Mouse (Mus musculus): Measurements from ENCODE around the gene Bace2. TPM values are rescaled to one million over a fixed set of nuclear protein-coding genes. Genes with fewer than 3 reads are reported as not detected.

The Bace2 gene
- polyA plus RNA-seq, 1 experiment from 2014 or later: 11.2 TPM

DNA sequence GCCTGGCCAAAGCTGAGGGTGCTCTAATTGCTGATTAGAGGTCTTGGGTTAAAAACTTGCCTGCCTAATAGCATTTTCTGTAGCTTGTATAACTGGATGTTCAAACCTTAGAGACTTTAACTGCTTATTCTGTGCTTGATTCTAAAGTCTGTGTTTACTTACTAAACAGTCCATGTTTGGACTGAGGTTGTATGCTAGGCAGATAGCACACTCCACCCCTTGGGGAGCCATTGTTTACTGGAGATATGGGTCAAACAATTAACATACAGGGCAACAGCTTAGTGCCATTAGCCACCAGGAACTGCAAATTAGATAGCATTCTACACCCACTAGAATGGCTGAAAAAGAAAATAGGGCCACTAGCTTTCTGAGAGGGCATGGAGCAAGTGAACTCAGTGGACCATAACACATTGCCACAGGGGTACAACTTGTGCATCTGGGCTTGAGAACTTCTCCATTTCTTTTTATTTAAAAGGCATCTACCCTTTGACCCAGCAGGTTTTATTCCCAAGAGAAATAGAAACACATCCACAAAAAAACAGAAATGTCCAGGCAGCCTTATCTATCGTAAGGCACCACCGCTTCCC is 41.5 kb downstream of the Bace2 start:
- no peaks in the 10 kb centered on the region for H3K27me3 ChIP-seq (ENCODE audit: insufficient read depth, low read length)
- 0 out of 2 replicates have a peak, but pooled peaks cover 2% of the 10 kb centered on the region for H3K4me1 ChIP-seq (ENCODE audit: insufficient read depth, low read length)
- H3K27ac ChIP-seq (ENCODE audit: low read length): no peak overlapping the region
- ATAC-seq (ENCODE audit: low FRiP score, low TSS enrichment): no peak
- WGBS: 85% methylated on average over 2 of the region's 2 CpGs
- no peak overlapping the region for H3K4me2 ChIP-seq (replicated peaks; ENCODE audit: low read depth, low read length)
- no peak overlapping the region for H3K4me3 ChIP-seq (ENCODE audit: low read length)
- no peak overlapping the region for H3K9ac ChIP-seq (replicated peaks; ENCODE audit: low read length)
- no peaks in the 10 kb centered on the region for H3K36me3 ChIP-seq (ENCODE audit: insufficient read depth, low read length)
- H3K9me3 ChIP-seq (ENCODE audit: low read length): no peaks in the 10 kb centered on the region

DNA sequence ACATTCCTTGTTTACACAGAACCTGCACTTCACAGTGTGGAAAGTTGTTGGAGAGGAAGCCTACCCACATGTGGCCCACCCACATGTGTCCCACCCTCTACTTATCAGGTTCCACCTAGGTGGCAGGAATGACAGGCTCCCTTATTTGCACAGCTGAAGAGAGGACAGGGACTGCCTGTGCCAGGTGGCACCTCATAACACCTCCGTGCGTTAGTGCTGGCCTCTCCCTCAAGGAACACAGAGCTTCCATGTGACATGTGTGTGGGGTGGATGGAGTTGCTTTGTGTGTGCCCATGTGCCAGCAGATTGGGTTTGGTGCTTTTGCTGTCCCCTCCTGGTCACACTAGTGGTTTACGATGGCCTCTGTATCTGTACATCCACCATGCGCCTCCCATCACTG is 43.4 kb downstream of the Bace2 start:
- no peaks in the 10 kb centered on the region for H3K36me3 ChIP-seq (ENCODE audit: insufficient read depth, low read length)
- H3K4me1 ChIP-seq (ENCODE audit: insufficient read depth, low read length): 0 out of 2 replicates have a peak, but pooled peaks cover 2% of the 10 kb centered on the region
- H3K9me3 ChIP-seq (ENCODE audit: low read length): no peaks in the 10 kb centered on the region
- ATAC-seq (ENCODE audit: low FRiP score, low TSS enrichment): no peak
- H3K27ac ChIP-seq (ENCODE audit: low read length): no peak overlapping the region
- H3K27me3 ChIP-seq (ENCODE audit: insufficient read depth, low read length): no peaks in the 10 kb centered on the region
- H3K4me3 ChIP-seq (ENCODE audit: low read length): no peak overlapping the region
- 81% methylated on average over 4 of the region's 4 CpGs for WGBS
- no peak overlapping the region for H3K4me2 ChIP-seq (replicated peaks; ENCODE audit: low read depth, low read length)
- H3K9ac ChIP-seq (replicated peaks; ENCODE audit: low read length): no peak overlapping the region

DNA sequence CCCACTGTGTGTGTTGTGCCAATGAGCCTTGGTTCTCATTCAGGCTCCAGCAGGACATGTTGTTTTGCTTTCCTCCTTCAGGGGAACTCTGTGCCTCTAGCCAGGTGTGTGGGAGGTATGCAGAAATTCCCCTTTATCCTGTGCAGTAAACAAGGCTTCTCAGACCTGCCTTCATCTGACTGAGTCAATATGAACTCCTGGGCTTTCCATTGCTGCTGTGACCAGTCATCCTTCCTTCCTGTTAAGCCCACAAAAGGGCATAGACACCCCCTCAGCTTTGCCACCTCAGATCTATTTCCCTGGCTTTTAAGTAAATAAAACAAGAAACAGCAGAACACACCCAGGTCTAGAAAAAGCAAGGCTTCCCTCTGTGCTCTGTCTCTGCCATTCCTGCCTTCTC is 45.2 kb downstream of the Bace2 start:
- no peaks in the 10 kb centered on the region for H3K36me3 ChIP-seq (ENCODE audit: insufficient read depth, low read length)
- H3K27ac ChIP-seq (ENCODE audit: low read length): no peak overlapping the region
- H3K4me3 ChIP-seq (ENCODE audit: low read length): no peak overlapping the region
- no peak overlapping the region for H3K9ac ChIP-seq (replicated peaks; ENCODE audit: low read length)
- H3K4me2 ChIP-seq (replicated peaks; ENCODE audit: low read depth, low read length): no peak overlapping the region
- H3K9me3 ChIP-seq (ENCODE audit: low read length): no peaks in the 10 kb centered on the region
- 0 out of 2 replicates have a peak, but pooled peaks cover 2% of the 10 kb centered on the region for H3K4me1 ChIP-seq (ENCODE audit: insufficient read depth, low read length)
- no peak for ATAC-seq (ENCODE audit: low FRiP score, low TSS enrichment)
- no peaks in the 10 kb centered on the region for H3K27me3 ChIP-seq (ENCODE audit: insufficient read depth, low read length)

DNA sequence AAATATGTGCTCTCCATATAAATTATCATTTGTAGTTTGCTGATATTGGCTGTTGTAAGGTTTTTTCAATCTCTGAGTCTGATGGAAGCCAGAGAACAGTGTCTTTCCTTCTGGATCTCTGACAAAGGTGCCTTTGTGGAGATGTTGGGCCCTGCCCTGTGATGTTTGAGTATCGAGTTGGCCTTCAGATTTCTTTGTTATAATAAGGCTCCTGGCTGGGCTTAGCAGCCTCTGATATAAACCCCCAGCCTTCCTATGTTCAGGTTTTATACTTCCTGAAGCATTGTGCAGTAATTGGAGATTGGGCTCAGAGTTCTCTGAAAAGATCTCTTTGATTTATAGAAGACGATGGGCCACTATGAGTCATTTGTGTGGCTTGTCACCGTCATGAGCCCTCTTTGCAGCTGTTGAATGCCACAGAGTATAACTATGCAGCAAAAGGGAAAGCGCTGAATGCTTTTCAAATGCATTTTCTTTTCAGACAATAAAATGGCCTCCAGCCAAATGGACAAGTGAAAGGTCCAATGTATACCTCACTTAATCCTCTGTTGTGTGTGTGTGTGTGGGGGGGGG is 45.8 kb downstream of the Bace2 start:
- ATAC-seq (ENCODE audit: low FRiP score, low TSS enrichment): no peak
- WGBS: 64% methylated on average over 4 of the region's 4 CpGs

DNA sequence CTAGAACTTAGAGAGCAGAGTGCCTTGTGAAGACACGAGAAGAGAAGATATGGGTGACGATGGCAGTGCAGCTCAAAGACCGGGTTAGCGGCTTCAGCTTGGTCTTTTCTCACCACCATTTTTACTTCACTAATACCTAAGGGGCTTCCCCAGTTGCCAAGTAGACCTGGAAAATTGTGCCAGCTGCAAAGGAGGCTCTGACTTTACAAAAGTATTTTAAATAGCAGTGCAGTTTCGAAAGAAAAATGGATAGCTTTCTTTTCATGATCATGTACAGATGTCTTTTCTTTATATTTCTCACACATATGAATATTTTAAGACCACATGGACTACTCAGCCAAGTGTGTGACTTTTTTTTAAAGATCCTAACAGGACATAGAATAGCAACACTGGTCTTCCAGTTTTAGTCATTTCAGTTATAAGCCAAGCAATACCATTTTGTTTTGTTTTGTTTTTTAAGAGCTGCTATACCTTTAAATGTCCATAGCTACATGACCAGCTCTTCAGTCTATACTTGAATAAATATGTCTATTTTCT is 49.0 kb downstream of the Bace2 start:
- H3K4me3 ChIP-seq (ENCODE audit: low read length): no peak overlapping the region
- H3K9ac ChIP-seq (replicated peaks; ENCODE audit: low read length): no peak overlapping the region

More for the DNA sequence above, 45.8 kb downstream of the Bace2 start:
- 0 out of 2 replicates have a peak, but pooled peaks cover 2% of the 10 kb centered on the region for H3K4me1 ChIP-seq (ENCODE audit: insufficient read depth, low read length)
- no peaks in the 10 kb centered on the region for H3K27me3 ChIP-seq (ENCODE audit: insufficient read depth, low read length)
- H3K9ac ChIP-seq (replicated peaks; ENCODE audit: low read length): no peak overlapping the region
- no peaks in the 10 kb centered on the region for H3K9me3 ChIP-seq (ENCODE audit: low read length)
- no peaks in the 10 kb centered on the region for H3K36me3 ChIP-seq (ENCODE audit: insufficient read depth, low read length)
- no peak overlapping the region for H3K27ac ChIP-seq (ENCODE audit: low read length)
- H3K4me2 ChIP-seq (replicated peaks; ENCODE audit: low read depth, low read length): no peak overlapping the region
- H3K4me3 ChIP-seq (ENCODE audit: low read length): no peak overlapping the region

DNA sequence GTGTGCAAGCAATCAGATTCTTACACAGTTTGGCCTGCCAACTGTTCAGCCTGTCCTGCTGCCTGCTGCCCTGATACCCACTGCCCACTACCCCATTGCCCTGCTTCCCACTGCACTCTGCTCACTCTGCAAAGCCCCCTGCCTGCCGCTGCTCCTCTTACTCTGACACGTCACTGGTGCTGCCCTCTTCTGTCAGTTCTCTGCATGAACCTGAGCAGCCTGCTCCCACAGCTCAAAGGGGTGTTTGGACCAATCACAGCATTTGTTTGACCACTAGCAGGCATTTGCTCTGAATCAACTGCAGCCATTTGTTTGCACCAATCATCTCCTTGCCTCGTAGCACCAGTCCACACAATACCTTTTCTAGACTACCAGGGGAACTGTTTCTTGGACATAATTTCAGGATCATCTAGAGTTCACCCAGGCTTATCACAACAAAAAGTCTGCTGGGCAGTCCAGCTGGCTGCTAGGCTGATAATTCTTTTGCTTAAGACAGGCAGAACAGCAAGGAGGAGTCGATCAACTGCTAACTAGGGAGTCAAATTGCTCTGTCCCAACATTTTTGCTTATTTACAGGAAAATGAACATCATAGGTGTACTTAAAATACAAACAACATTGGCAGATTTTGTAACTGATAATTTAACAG is 61.5 kb downstream of the Bace2 start:
- ATAC-seq (ENCODE audit: low FRiP score, low TSS enrichment): peak; percentile 93
- Histone ChIP-seq H3K36me3 (ENCODE audit: insufficient read depth, low read length) (no peaks in the 10 kb centered on the region), H3K9ac (replicated peaks; ENCODE audit: low read length) (no peak overlapping the region), H3K27me3 (ENCODE audit: insufficient read depth, low read length) (no peaks in the 10 kb centered on the region), H3K4me2 (replicated peaks; ENCODE audit: low read depth, low read length) (no peak overlapping the region), H3K4me1 (ENCODE audit: insufficient read depth, low read length) (no peaks in the 10 kb centered on the region), H3K9me3 (ENCODE audit: low read length) (no peaks in the 10 kb centered on the region), H3K27ac (ENCODE audit: low read length) (no peak overlapping the region), H3K4me3 (ENCODE audit: low read length) (no peak overlapping the region)
- WGBS: 8% methylated on average over 4 of the region's 4 CpGs

More for the DNA sequence above, 49.0 kb downstream of the Bace2 start:
- Histone ChIP-seq H3K4me1 (ENCODE audit: insufficient read depth, low read length) (0 out of 2 replicates have a peak, but pooled peaks cover 2% of the 10 kb centered on the region), H3K27me3 (ENCODE audit: insufficient read depth, low read length) (no peaks in the 10 kb centered on the region), H3K36me3 (ENCODE audit: insufficient read depth, low read length) (no peaks in the 10 kb centered on the region), H3K9me3 (ENCODE audit: low read length) (no peaks in the 10 kb centered on the region), H3K27ac (ENCODE audit: low read length) (no peak overlapping the region), H3K4me2 (replicated peaks; ENCODE audit: low read depth, low read length) (no peak overlapping the region)
- WGBS: 93% methylated on average over 5 of the region's 5 CpGs
- no peak for ATAC-seq (ENCODE audit: low FRiP score, low TSS enrichment)

DNA sequence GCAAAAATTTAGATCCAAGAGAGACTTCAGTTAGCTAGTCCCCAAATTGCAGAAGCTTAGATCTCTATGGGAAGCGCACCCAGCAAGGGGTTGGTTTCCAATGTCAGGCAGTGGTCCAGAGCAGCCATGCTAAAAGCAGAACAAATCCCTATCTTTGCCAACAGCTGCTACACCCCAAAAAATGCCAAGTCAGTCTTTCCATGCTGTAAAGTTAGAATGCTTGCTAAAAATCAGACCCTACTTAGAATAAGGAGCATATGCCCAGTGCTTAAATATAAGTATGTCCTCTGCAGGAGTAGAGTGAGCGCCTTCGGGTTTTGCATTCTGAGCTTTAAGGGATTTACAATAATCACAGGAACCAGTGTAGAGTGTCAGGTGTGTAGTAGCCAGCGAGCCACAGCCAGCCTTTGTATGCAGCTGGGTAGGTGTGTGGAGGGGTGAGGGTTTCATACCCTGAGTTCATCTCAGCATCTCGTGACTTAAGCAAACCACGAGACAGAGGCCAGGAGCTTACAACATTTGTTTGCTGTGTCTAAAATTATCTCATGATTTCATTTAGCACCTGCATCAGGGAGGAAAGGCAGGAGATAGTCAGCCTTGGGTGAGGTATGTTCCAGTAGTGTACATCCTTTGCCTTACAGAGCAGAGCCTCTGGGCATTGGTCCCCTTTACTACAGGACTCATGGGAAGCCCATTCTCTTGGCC is 62.4 kb downstream of the Bace2 start:
- Histone ChIP-seq H3K27me3 (ENCODE audit: insufficient read depth, low read length) (no peaks in the 10 kb centered on the region), H3K9ac (replicated peaks; ENCODE audit: low read length) (no peak overlapping the region), H3K9me3 (ENCODE audit: low read length) (no peaks in the 10 kb centered on the region), H3K36me3 (ENCODE audit: insufficient read depth, low read length) (no peaks in the 10 kb centered on the region), H3K27ac (ENCODE audit: low read length) (no peak overlapping the region), H3K4me2 (replicated peaks; ENCODE audit: low read depth, low read length) (no peak overlapping the region), H3K4me1 (ENCODE audit: insufficient read depth, low read length) (no peaks in the 10 kb centered on the region), H3K4me3 (ENCODE audit: low read length) (no peak overlapping the region)
- 86% methylated on average over 6 of the region's 6 CpGs for WGBS
- no peak for ATAC-seq (ENCODE audit: low FRiP score, low TSS enrichment)

DNA sequence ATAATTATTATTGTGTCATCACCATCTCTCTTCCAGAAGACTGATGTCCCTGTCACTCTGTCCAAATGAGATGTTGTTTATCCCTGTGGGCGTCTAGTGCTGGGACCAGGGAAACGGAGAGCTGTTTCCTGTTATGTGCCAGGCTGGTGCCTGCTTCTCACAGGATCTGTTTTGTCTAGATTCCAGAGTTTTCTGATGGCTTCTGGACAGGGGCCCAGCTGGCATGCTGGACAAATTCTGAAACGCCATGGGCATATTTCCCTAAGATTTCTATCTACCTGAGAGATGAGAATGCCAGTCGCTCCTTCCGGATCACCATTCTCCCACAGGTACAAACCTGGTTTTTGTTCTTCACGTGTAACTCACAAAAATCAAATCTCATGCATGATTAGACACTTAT is 65.1 kb downstream of the Bace2 start:
- 83% methylated on average over 6 of the region's 6 CpGs for WGBS
- no peak for ATAC-seq (ENCODE audit: low FRiP score, low TSS enrichment)
- H3K27me3 ChIP-seq (ENCODE audit: insufficient read depth, low read length): no peaks in the 10 kb centered on the region

DNA sequence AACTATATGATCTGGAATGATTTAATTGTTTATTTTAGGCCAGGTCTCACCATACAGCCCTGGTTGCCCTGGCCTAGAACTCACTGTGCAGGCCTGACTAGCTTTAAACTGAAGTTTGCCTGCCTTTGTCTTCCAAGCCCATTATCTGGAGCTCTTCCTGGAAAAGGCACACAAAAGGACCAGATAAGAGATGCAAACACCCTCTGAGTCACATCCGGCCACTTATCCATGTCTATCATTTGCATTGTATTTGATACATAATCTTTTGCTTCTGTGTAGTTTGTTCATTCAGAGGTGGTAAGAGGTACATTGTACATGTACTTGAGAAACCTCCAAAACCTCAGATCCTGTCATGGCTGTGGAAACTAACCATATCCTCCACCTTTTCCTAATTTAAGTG is 67.1 kb downstream of the Bace2 start:
- H3K9me3 ChIP-seq (ENCODE audit: low read length): no peaks in the 10 kb centered on the region
- no peak for ATAC-seq (ENCODE audit: low FRiP score, low TSS enrichment)
- no peaks in the 10 kb centered on the region for H3K4me1 ChIP-seq (ENCODE audit: insufficient read depth, low read length)
- no peak overlapping the region for H3K4me3 ChIP-seq (ENCODE audit: low read length)
- no peaks in the 10 kb centered on the region for H3K27me3 ChIP-seq (ENCODE audit: insufficient read depth, low read length)
- no peaks in the 10 kb centered on the region for H3K36me3 ChIP-seq (ENCODE audit: insufficient read depth, low read length)
- H3K4me2 ChIP-seq (replicated peaks; ENCODE audit: low read depth, low read length): no peak overlapping the region
- H3K9ac ChIP-seq (replicated peaks; ENCODE audit: low read length): no peak overlapping the region
- H3K27ac ChIP-seq (ENCODE audit: low read length): no peak overlapping the region
- 90% methylated on average over 1 of the region's 1 CpGs for WGBS

More for the DNA sequence above, 65.1 kb downstream of the Bace2 start:
- no peaks in the 10 kb centered on the region for H3K4me1 ChIP-seq (ENCODE audit: insufficient read depth, low read length)
- no peak overlapping the region for H3K9ac ChIP-seq (replicated peaks; ENCODE audit: low read length)
- no peaks in the 10 kb centered on the region for H3K36me3 ChIP-seq (ENCODE audit: insufficient read depth, low read length)
- no peak overlapping the region for H3K4me2 ChIP-seq (replicated peaks; ENCODE audit: low read depth, low read length)
- no peak overlapping the region for H3K27ac ChIP-seq (ENCODE audit: low read length)
- H3K9me3 ChIP-seq (ENCODE audit: low read length): no peaks in the 10 kb centered on the region
- H3K4me3 ChIP-seq (ENCODE audit: low read length): no peak overlapping the region

All from kidney, embryonic 16.5 days (tissue).